Mouse (Mus musculus) neural tube, embryonic 14.5 days (tissue): ENCODE data around the gene Fgd2. TPM values are rescaled to one million over a fixed set of nuclear protein-coding genes. Genes with fewer than 3 reads are reported as not detected.
"Not testable (repeated sequence)": the region's sequence is repeated elsewhere in the genome, so short reads cannot be mapped to it uniquely, and the experiment has no call there.

ENCODE experiments used
- ATAC-seq: fragments of 200-750 bp; cut with Nextera tagmentation; 2 replicates; pipeline ENCODE4 v1.8.0; 2017; ENCODE audit warnings: low read depth, mild to moderate bottlenecking, moderate TSS enrichment, moderate library complexity
- H3K27ac ChIP-seq: fragments of 300-500 bp; sonication (generic); 2 replicates; pipeline ENCODE4 v1.5.1; 2014; ENCODE audit warnings: low read depth, mild to moderate bottlenecking, control low read depth, low read length, moderate library complexity, mixed read lengths
- H3K27me3 ChIP-seq: fragments of 300-500 bp; sonication (generic); 2 replicates; pipeline ENCODE4 v1.6.1; 2014; ENCODE audit warnings: low read length; ENCODE audit not compliant: control insufficient read depth, insufficient read depth
- H3K36me3 ChIP-seq: fragments of 300-500 bp; sonication (generic); 2 replicates; pipeline ENCODE4 v1.6.1; 2014; ENCODE audit warnings: low read length, mixed read lengths; ENCODE audit not compliant: control insufficient read depth, insufficient read depth
- H3K4me1 ChIP-seq: fragments of 300-500 bp; sonication (generic); 2 replicates; pipeline ENCODE4 v1.6.1; 2014; ENCODE audit warnings: low read length; ENCODE audit not compliant: control insufficient read depth, insufficient read depth
- H3K4me2 ChIP-seq: fragments of 300-500 bp; sonication (generic); 2 replicates; pipeline ENCODE4 v1.6.1; 2014; ENCODE audit warnings: mild to moderate bottlenecking, low read depth, low read length, control low read depth
- H3K4me3 ChIP-seq: fragments of 300-500 bp; sonication (generic); 2 replicates; pipeline ENCODE4 v1.5.1; 2014; ENCODE audit warnings: low read depth, low read length, control low read depth, mixed read lengths
- H3K9ac ChIP-seq: fragments of 300-500 bp; sonication (generic); replicated peaks from 2 replicates; pipeline ENCODE4 v1.6.1; 2014; ENCODE audit warnings: low read depth, mild to moderate bottlenecking, control low read depth, low read length, mixed read lengths
- H3K9me3 ChIP-seq: fragments of 300-500 bp; sonication (generic); 2 replicates; pipeline ENCODE4 v1.6.1; 2016; ENCODE audit warnings: low read length; ENCODE audit not compliant: control insufficient read depth
- WGBS: fragments of 180-500 bp; shearing (Covaris S2); extraction: QIAGEN DNeasy Blood & Tissue Kit; methylation state at CpG from one replicate; pipeline ENCODE4 v1.1.7; 2014; 5-methylcytosine and 5-hydroxymethylcytosine counted together
- polyA plus RNA-seq: library from polyadenylated mRNA; unstranded; fragments of >200 nt; fragmentation: Nextera tagmentation; extraction: Ambion mirVana; gene quantifications from 2 replicates; pipeline ENCODE4 v1.2.1, GENCODE M21; 2014

Gene Fgd2
- polyA plus RNA-seq, 1 experiment from 2014 or later = 3.8 TPM

- H3K4me2 ChIP-seq = no peak overlapping the region
- no peaks in the 10 kb centered on the region for H3K9me3 ChIP-seq
- H3K9ac ChIP-seq = no peak overlapping the region
- no peaks in the 10 kb centered on the region for H3K27me3 ChIP-seq
- no peak overlapping the region for H3K4me3 ChIP-seq
- no peaks in the 10 kb centered on the region for H3K36me3 ChIP-seq
- no peaks in the 10 kb centered on the region for H3K4me1 ChIP-seq
- H3K27ac ChIP-seq = no peak overlapping the region
- ATAC-seq = no peak
- WGBS = 88% methylated on average over 11 of the region's 11 CpGs
Observed at GRCm38 (mm10) chr17:29388978-29389377, 28.3 kb downstream of the Fgd2 start.

GRCm38 (mm10) chr17:29391280-29391679 lies 30.6 kb downstream of the Fgd2 start:
- Histone ChIP-seq H3K36me3 (no peaks in the 10 kb centered on the region), H3K4me3 (no peak overlapping the region), H3K4me1 (no peaks in the 10 kb centered on the region), H3K27me3 (no peaks in the 10 kb centered on the region), H3K4me2 (no peak overlapping the region), H3K9me3 (no peaks in the 10 kb centered on the region), H3K27ac (no peak overlapping the region), H3K9ac (no peak overlapping the region)
- 93% methylated on average over 8 of the region's 8 CpGs for WGBS
- no peak for ATAC-seq

- Histone ChIP-seq H3K4me2 (no peak overlapping the region), H3K9ac (no peak overlapping the region), H3K4me3 (no peak overlapping the region), H3K9me3 (no peaks in the 10 kb centered on the region), H3K4me1 (peaks cover 9% of the 10 kb centered on the region), H3K27me3 (no peaks in the 10 kb centered on the region), H3K27ac (no peak overlapping the region), H3K36me3 (no peaks in the 10 kb centered on the region)
- WGBS = 74% methylated on average over 14 of the region's 14 CpGs
- ATAC-seq = no peak
Observed at GRCm38 (mm10) chr17:29393335-29394089, 32.8 kb downstream of the Fgd2 start.

GRCm38 (mm10) chr17:29394106-29394760 lies 33.5 kb downstream of the Fgd2 start:
- Histone ChIP-seq H3K27me3 (no peaks in the 10 kb centered on the region), H3K36me3 (no peaks in the 10 kb centered on the region), H3K4me1 (peaks cover 9% of the 10 kb centered on the region), H3K27ac (no peak overlapping the region), H3K9ac (no peak overlapping the region), H3K4me3 (no peak overlapping the region), H3K4me2 (no peak overlapping the region), H3K9me3 (no peaks in the 10 kb centered on the region)
- 77% methylated on average over 9 of the region's 9 CpGs for WGBS
- no peak for ATAC-seq

- not testable (repeated sequence) for H3K27ac ChIP-seq, ATAC-seq, H3K4me1 ChIP-seq, H3K36me3 ChIP-seq, H3K4me2 ChIP-seq, H3K4me3 ChIP-seq, H3K9ac ChIP-seq, H3K9me3 ChIP-seq, H3K27me3 ChIP-seq
- 86% methylated on average over 2 of the region's 2 CpGs for WGBS
Observed at GRCm38 (mm10) chr17:29394761-29395160, 34.0 kb downstream of the Fgd2 start.

GRCm38 (mm10) chr17:29395381-29395780 lies 34.7 kb downstream of the Fgd2 start:
- H3K9me3 ChIP-seq = no peaks in the 10 kb centered on the region
- no peak overlapping the region for H3K27ac ChIP-seq
- no peak overlapping the region for H3K9ac ChIP-seq
- no peaks in the 10 kb centered on the region for H3K27me3 ChIP-seq
- no peak overlapping the region for H3K4me2 ChIP-seq
- H3K4me3 ChIP-seq = no peak overlapping the region
- H3K4me1 ChIP-seq = peaks cover 9% of the 10 kb centered on the region
- ATAC-seq = no peak
- 71% methylated on average over 7 of the region's 7 CpGs for WGBS
- no peaks in the 10 kb centered on the region for H3K36me3 ChIP-seq

DNA sequence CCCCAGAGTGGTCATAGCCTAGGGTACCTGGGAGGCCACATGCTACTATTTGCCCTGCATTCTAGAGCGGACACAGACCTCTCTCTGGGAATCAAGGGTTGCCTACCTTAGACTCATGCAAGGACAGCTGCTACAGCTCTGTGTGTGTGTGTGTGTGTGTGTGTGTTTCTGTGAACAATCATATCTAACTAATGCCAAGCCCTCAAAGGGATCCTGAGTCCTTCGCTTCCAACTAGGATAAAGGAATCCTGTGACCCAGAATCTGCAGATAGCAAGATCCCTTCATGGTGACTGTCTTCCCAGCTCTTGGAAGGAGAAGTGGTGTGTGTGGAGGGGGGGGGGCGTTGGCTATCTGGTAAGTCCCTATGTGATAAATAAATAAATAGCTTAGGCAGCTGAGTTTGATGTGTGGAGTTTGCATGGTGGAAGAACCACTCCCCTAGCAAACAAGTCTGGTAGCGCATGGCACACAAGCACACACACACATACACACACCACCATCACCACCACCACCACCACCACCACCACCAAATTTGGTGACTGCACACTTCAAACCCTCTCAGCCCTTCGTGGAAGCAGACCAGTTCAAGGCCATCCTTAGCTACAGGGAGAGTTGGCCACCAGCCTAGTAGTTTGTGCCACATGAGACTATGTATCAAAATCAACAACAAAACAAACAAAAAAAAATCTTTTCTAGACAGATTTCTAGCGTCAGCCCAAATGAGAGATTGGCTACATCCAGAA lies 35.5 kb downstream of the Fgd2 start:
- Histone ChIP-seq H3K4me2 (no peak overlapping the region), H3K4me3 (no peak overlapping the region), H3K9ac (no peak overlapping the region), H3K36me3 (no peaks in the 10 kb centered on the region), H3K27me3 (no peaks in the 10 kb centered on the region), H3K9me3 (no peaks in the 10 kb centered on the region), H3K27ac (no peak overlapping the region), H3K4me1 (peaks cover 9% of the 10 kb centered on the region)
- WGBS = 61% methylated on average over 6 of the region's 6 CpGs
- ATAC-seq = no peak

DNA sequence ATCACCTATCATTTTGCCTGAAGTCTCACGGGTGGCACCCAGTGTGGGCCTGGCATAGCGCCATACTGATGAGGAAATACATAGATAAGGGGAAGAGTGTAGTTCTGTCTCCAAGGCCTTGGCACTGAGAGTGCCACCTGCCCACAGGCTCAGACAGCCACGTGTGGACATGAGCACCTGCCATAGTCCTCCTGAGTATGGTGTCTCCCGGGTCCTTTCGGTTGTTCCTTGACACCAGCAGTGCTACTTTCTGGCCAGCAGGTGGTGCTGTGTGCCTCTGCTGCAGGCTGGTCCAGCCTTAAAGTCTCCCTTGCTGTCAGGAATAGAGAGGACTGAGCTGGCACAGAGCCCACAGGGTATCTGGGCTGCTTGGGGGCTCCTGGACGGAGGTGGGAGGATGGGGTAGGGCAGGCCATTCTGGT lies 36.1 kb downstream of the Fgd2 start:
- H3K4me3 ChIP-seq = no peak overlapping the region
- 20% methylated on average over 6 of the region's 6 CpGs for WGBS
- H3K9me3 ChIP-seq = no peaks in the 10 kb centered on the region
- peaks cover 9% of the 10 kb centered on the region for H3K4me1 ChIP-seq
- H3K27ac ChIP-seq = no peak overlapping the region
- H3K36me3 ChIP-seq = no peaks in the 10 kb centered on the region
- H3K9ac ChIP-seq = no peak overlapping the region
- ATAC-seq = peak; percentile 72
- no peaks in the 10 kb centered on the region for H3K27me3 ChIP-seq
- no peak overlapping the region for H3K4me2 ChIP-seq
